Mouse (Mus musculus) embryo, embryonic 11.5 days (tissue): ENCODE results near the gene Gm10318.
A peak's percentile ranks its signal among the peaks of the same experiment; 100 is the strongest.

Experiments used
- DNase-seq: peaks from one replicate; pipeline ENCODE4 v3.0.0-alpha.2; 2012; ENCODE audit warnings: low read depth, low spot score

Gm10318 gene

GRCm38 (mm10) chr10:77852559-77852958 lies at the start of gene Gm10318:
Gene Gm10318 (plus strand): TSS chr10:77852859.
- no peak for DNase-seq

GRCm38 (mm10) chr10:77804095-77804494 lies 48.6 kb upstream of the Gm10318 start:
- DNase-seq: no peak

GRCm38 (mm10) chr10:77811743-77812142 lies 40.9 kb upstream of the Gm10318 start, which contains the start of gene Gm9507:
Gene Gm9507 (minus strand): TSS chr10:77811843.
- no peak for DNase-seq

GRCm38 (mm10) chr10:77814382-77814781 lies 38.3 kb upstream of the Gm10318 start, which contains the start of gene Gm2696:
Gene Gm2696 (plus strand): TSS chr10:77814682.
- DNase-seq: no peak

- DNase-seq: peak; percentile 14
These were observed 37.1 kb upstream of the Gm10318 start for GRCm38 (mm10) chr10:77815514-77815913.

- no peak for DNase-seq
These were observed 34.1 kb upstream of the Gm10318 start for GRCm38 (mm10) chr10:77818523-77818922.

- DNase-seq: no peak
These were observed 33.5 kb upstream of the Gm10318 start for GRCm38 (mm10) chr10:77819203-77819602.

- no peak for DNase-seq
These were observed 25.7 kb upstream of the Gm10318 start, which contains the start of gene Krtap10-4 for GRCm38 (mm10) chr10:77826951-77827350. Gene Krtap10-4 (minus strand): TSS chr10:77827095.

GRCm38 (mm10) chr10:77835647-77836046 lies 17.0 kb upstream of the Gm10318 start, which contains the start of gene Krtap10-10:
Gene Krtap10-10 (plus strand): TSS chr10:77835947.
- no peak for DNase-seq

- DNase-seq: no peak
These were observed 13.7 kb upstream of the Gm10318 start for GRCm38 (mm10) chr10:77839006-77839405.

GRCm38 (mm10) chr10:77846503-77846902 lies 6.2 kb upstream of the Gm10318 start, which contains the start of gene Gm36176:
Gene Gm36176 (plus strand): TSS chr10:77846803.
- no peak for DNase-seq

GRCm38 (mm10) chr10:77846961-77847360 lies 5.7 kb upstream of the Gm10318 start:
- no peak for DNase-seq

GRCm38 (mm10) chr10:77847538-77847937 lies 5.1 kb upstream of the Gm10318 start:
- no peak for DNase-seq

GRCm38 (mm10) chr10:77861675-77862074 lies 9.0 kb downstream of the Gm10318 start, which contains the start of gene Gm3285:
Gene Gm3285 (plus strand): TSS chr10:77861975.
- DNase-seq: no peak

GRCm38 (mm10) chr10:77864067-77864761 lies 11.6 kb downstream of the Gm10318 start:
- DNase-seq: peak; percentile 24

GRCm38 (mm10) chr10:77864762-77865143 lies 12.1 kb downstream of the Gm10318 start:
- DNase-seq: no peak

- DNase-seq: no peak
These were observed 14.9 kb downstream of the Gm10318 start for GRCm38 (mm10) chr10:77867546-77867945.

GRCm38 (mm10) chr10:77869651-77870050 lies 17.0 kb downstream of the Gm10318 start:
- no peak for DNase-seq

- DNase-seq: no peak
These were observed 26.3 kb downstream of the Gm10318 start for GRCm38 (mm10) chr10:77878985-77879384.

- DNase-seq: no peak
These were observed 27.6 kb downstream of the Gm10318 start for GRCm38 (mm10) chr10:77880305-77880704.

GRCm38 (mm10) chr10:77882553-77882952 lies 29.9 kb downstream of the Gm10318 start:
- DNase-seq: no peak

GRCm38 (mm10) chr10:77886007-77886747 lies 33.5 kb downstream of the Gm10318 start:
- DNase-seq: no peak
